Mouse (Mus musculus): ENCODE data around the gene Hdac10. TPM values are rescaled to one million over a fixed set of nuclear protein-coding genes. Genes with fewer than 3 reads are reported as not detected.

Gene Hdac10
- polyA plus RNA-seq, 1 experiment from 2014 or later = 20.3 TPM

DNA sequence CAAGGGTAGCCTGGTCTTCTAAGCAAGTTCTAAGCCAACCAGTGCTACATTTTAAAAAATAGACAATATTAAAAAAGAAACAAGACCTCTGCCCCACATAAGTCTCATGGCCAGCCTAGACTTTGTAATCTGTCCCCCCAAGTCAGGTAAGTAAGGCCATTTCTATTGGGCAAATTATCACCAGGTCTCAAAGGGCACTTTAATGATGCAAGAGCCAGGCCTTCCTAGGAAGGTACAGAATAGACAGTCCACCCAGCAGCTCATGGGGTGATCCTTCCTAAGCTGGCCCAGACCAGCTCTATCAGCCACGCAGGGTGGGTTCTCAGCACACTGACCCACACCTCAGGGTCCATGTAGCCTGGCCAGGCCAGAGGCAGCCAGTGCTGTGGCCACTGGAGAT, 44.6 kb downstream of the Hdac10 start:
- no peak for DNase-seq
- 96% methylated on average over 1 of the region's 1 CpGs for WGBS
- H3K27me3 ChIP-seq (ENCODE audit: control insufficient read depth, insufficient read depth, low read length) = no peaks in the 10 kb centered on the region
- ATAC-seq (ENCODE audit: low FRiP score, low TSS enrichment) = no peak
- no peak overlapping the region for H3K27ac ChIP-seq (replicated peaks; ENCODE audit: low read depth, low read length)
- H3K4me2 ChIP-seq (ENCODE audit: low read length) = no peak overlapping the region
- H3K9ac ChIP-seq (replicated peaks; ENCODE audit: low read length) = no peak overlapping the region
- H3K36me3 ChIP-seq (ENCODE audit: control insufficient read depth, insufficient read depth, low read length) = peaks cover 69% of the 10 kb centered on the region
- peaks cover 8% of the 10 kb centered on the region; the same call in 1 of the 2 replicates for H3K4me1 ChIP-seq (ENCODE audit: control insufficient read depth, insufficient read depth, low read length)
- no peak overlapping the region for H3K4me3 ChIP-seq (replicated peaks; ENCODE audit: low read depth, low read length)
- no peaks in the 10 kb centered on the region for H3K9me3 ChIP-seq (ENCODE audit: control insufficient read depth, low read length)

DNA sequence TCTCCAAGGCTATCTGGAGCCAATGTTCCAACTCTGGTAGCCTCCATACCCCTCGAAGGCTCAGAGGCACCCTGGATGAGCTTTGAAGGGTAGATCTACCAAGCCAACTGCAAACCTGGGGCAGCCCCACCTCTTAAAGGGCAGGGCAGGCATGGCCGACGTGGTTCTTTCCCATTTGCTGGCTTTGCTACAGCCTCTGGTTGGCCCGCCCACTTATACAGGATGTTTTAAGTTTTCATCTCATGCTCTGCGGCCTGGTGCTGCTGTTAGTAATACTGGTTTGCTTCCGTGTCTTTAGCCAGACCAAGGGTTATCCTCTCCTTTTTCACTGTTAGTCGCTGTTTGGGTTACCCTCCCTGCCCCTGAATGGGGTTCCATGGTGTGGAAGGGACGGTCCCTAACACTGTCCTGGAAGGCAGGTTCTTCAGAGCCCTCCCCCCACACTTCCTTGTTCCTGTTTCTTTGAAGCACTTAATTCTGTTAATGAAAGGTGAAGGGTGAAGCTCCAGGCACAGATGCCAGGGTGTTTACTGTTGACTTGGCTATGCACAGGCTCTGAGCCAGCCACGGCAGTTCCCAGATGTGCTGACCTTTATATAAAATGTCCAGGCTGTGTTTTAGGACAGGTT, 50.2 kb downstream of the Hdac10 start:
- H3K36me3 ChIP-seq (ENCODE audit: control insufficient read depth, insufficient read depth, low read length) = peaks cover 29% of the 10 kb centered on the region
- no peaks in the 10 kb centered on the region for H3K9me3 ChIP-seq (ENCODE audit: control insufficient read depth, low read length)
- no peak overlapping the region for H3K4me3 ChIP-seq (replicated peaks; ENCODE audit: low read depth, low read length)
- 0 out of 2 replicates have a peak overlapping the region, but pooled peaks have one; percentile 20 for H3K9ac ChIP-seq (replicated peaks; ENCODE audit: low read length)
- DNase-seq = no peak
- WGBS = 83% methylated on average over 9 of the region's 9 CpGs
- ATAC-seq (ENCODE audit: low FRiP score, low TSS enrichment) = no peak
- H3K27me3 ChIP-seq (ENCODE audit: control insufficient read depth, insufficient read depth, low read length) = no peaks in the 10 kb centered on the region
- H3K4me1 ChIP-seq (ENCODE audit: control insufficient read depth, insufficient read depth, low read length) = peaks cover 29% of the 10 kb centered on the region
- H3K27ac ChIP-seq (replicated peaks; ENCODE audit: low read depth, low read length) = no peak overlapping the region
- H3K4me2 ChIP-seq (ENCODE audit: low read length) = peak overlapping the region; percentile 93

DNA sequence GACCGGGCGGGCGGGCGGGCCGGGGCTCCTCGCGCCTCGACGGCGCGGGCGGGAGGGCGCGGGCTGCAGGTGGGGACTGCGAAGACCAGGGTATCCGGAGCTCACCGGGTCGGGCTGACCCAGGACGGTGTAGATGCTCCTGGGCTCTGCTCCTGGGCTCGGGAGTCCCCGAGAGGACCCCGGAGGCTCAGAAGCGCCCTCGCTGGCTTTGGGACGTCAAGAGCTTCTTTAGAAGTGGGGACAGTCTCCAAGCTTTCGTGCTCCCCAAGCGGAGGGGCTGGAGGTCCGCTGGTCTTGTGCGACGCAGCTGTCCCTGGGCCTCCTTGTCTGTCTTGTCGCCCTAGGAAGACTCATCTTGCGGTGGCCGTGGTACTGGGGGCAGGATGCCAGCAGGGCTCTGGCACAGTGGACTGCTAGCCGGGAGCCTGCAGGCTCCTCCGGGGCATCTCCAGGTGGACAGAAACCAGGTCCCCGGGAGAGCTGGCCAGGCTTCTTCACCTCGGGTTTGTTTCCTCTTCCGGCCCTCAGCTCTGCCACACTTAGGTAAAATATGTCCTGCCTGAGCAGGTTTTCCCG, 52.3 kb downstream of the Hdac10 start:
- DNase-seq (peak; percentile 65), ATAC-seq (ENCODE audit: low FRiP score, low TSS enrichment) (0 out of 2 replicates have a peak, but pooled peaks have one; percentile 29)
- Histone ChIP-seq H3K9ac (replicated peaks; ENCODE audit: low read length) (peak overlapping the region; percentile 85), H3K9me3 (ENCODE audit: control insufficient read depth, low read length) (no peaks in the 10 kb centered on the region), H3K27me3 (ENCODE audit: control insufficient read depth, insufficient read depth, low read length) (no peaks in the 10 kb centered on the region), H3K4me2 (ENCODE audit: low read length) (peak overlapping the region; percentile 93), H3K36me3 (ENCODE audit: control insufficient read depth, insufficient read depth, low read length) (peaks cover 8% of the 10 kb centered on the region), H3K4me1 (ENCODE audit: control insufficient read depth, insufficient read depth, low read length) (peaks cover 29% of the 10 kb centered on the region), H3K4me3 (replicated peaks; ENCODE audit: low read depth, low read length) (peak overlapping the region; percentile 80), H3K27ac (replicated peaks; ENCODE audit: low read depth, low read length) (peak overlapping the region; percentile 89)
- 2% methylated on average over 39 of the region's 39 CpGs for WGBS

DNA sequence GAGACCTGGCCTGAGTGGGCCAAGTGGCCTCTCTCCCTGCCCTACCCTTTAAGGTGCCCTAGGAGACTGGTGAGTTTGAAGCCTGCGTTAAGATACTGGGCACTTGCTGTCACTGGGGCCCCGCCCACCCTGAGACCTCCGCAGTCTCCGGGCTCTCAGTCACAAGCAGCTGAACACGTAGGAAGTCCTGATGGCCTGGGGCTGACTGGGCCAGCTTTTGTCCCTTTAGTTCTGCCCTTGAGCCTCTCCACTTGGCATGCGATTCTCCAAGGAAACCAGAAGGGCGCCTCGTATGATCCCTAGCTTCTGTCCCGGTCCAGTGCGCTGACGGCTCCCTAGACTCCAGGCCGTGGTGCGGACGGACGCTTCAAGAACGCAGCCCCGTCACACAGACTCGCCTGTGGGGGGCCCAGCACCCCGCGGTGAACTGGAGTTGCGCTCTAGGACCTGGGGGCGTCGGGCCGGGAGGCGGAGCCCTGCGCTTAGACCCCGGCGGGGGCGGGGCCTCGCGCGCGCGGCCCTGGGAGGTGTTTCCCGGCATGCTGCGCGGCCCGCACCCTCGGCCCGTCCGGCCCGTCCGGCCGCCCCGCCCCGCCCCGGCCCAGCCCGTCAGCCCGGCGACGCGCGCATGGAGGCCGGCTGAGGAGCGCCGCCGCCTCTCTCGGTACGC, 52.9 kb downstream of the Hdac10 start:
- Histone ChIP-seq H3K27me3 (ENCODE audit: control insufficient read depth, insufficient read depth, low read length) (no peaks in the 10 kb centered on the region), H3K4me3 (replicated peaks; ENCODE audit: low read depth, low read length) (peak overlapping the region; percentile 80), H3K27ac (replicated peaks; ENCODE audit: low read depth, low read length) (peak overlapping the region; percentile 89), H3K9me3 (ENCODE audit: control insufficient read depth, low read length) (no peaks in the 10 kb centered on the region), H3K4me2 (ENCODE audit: low read length) (peak overlapping the region; percentile 93), H3K4me1 (ENCODE audit: control insufficient read depth, insufficient read depth, low read length) (peaks cover 29% of the 10 kb centered on the region), H3K36me3 (ENCODE audit: control insufficient read depth, insufficient read depth, low read length) (peaks cover 5% of the 10 kb centered on the region; the same call in 1 of the 2 replicates), H3K9ac (replicated peaks; ENCODE audit: low read length) (peak overlapping the region; percentile 85)
- DNase-seq = peak; percentile 97
- peak; percentile 96 for ATAC-seq (ENCODE audit: low FRiP score, low TSS enrichment)
- under 1% methylated on average over 58 of the region's 59 CpGs for WGBS

DNA sequence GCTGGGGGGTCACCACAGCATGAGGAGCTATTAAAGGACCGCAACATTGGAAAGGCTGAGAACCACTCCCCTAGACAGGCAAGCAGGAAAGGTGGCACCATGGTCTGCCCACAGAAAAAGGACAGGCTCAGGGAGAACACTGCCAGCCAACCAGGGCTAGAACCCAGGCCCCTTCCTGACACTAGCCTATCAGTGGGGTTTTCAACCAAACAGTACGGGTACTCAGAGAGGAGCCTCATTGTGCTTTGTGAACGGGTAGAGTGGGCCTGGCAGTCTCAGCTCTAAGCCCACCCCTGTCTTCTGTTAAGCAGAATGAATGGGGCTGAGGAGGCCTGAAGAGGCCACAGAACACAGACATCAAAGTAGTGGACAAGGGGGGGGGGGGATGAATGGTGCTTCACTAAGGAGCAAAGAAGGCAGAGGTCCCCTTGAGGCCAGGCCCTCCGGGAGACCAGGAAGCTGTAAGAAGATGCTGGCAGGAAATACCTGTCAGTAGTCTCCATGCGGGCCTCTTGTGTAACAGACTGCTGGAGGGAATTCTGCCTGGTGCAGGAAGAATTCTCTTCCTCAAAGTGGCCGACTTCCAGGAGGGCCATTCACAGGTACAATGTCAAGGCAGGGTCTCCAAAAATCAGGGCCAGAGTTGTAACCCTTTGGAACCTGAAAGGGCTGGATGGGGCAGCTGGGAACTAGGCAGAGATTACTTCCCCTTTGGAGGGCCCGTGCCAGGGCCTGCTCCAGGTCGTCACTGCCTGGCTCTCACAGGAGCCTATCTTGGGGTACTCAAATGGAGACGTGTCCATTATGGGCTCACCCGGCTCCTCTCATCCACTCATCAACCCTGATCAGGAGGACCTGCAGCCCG, 53.7 kb downstream of the Hdac10 start, which contains the start of gene Trabd:
TSS of gene Trabd (plus strand) at position 512 of the 865 bp plus-strand sequence.
- Histone ChIP-seq H3K36me3 (ENCODE audit: control insufficient read depth, insufficient read depth, low read length) (peaks cover 12% of the 10 kb centered on the region; the same call in 1 of the 2 replicates), H3K27me3 (ENCODE audit: control insufficient read depth, insufficient read depth, low read length) (no peaks in the 10 kb centered on the region), H3K4me3 (replicated peaks; ENCODE audit: low read depth, low read length) (peak within 1 kb of the TSS; percentile 80), H3K9ac (replicated peaks; ENCODE audit: low read length) (peak within 1 kb of the TSS; percentile 85), H3K4me1 (ENCODE audit: control insufficient read depth, insufficient read depth, low read length) (peaks cover 29% of the 10 kb centered on the region), H3K9me3 (ENCODE audit: control insufficient read depth, low read length) (no peaks in the 10 kb centered on the region), H3K27ac (replicated peaks; ENCODE audit: low read depth, low read length) (peak within 1 kb of the TSS; percentile 89), H3K4me2 (ENCODE audit: low read length) (peak within 1 kb of the TSS; percentile 93)
- 23% methylated on average over 11 of the region's 11 CpGs for WGBS
- ATAC-seq (ENCODE audit: low FRiP score, low TSS enrichment) (no peak), DNase-seq (no peak)

DNA sequence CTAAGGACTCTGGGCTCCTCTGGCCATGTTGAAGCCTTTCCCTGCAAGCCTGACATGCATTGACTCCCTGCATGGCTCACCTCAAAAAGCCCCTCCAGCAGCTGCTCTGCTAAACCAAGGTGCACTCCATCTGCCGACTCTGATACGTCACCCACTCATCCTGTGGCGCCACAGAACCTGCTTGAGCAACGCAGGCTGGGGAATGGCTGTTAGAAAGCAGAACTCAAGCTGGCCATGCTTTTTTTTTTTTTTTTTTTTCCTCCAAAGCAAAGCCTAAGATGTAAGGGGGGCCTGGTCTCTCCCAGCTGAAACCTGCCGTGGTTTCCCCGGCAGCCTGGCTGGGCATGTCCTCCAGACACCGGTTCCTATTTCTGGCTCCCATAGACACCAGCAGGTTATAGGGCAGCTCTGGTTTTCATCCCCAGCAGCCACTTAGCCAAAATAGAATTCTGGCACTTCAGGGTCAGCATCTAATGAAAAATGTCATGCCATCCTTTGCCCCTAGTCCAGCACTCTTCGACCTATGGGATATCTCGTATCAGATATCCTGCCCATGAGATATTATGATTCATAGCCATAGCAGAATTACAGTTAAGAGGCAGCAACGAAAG, 54.4 kb downstream of the Hdac10 start:
- WGBS = 86% methylated on average over 10 of the region's 10 CpGs
- Histone ChIP-seq H3K9me3 (ENCODE audit: control insufficient read depth, low read length) (no peaks in the 10 kb centered on the region), H3K27ac (replicated peaks; ENCODE audit: low read depth, low read length) (no peak overlapping the region), H3K4me3 (replicated peaks; ENCODE audit: low read depth, low read length) (no peak overlapping the region), H3K4me2 (ENCODE audit: low read length) (no peak overlapping the region), H3K4me1 (ENCODE audit: control insufficient read depth, insufficient read depth, low read length) (peaks cover 29% of the 10 kb centered on the region), H3K9ac (replicated peaks; ENCODE audit: low read length) (no peak overlapping the region; the same call in 1 of the 2 replicates), H3K27me3 (ENCODE audit: control insufficient read depth, insufficient read depth, low read length) (no peaks in the 10 kb centered on the region), H3K36me3 (ENCODE audit: control insufficient read depth, insufficient read depth, low read length) (peaks cover 14% of the 10 kb centered on the region; the same call in 1 of the 2 replicates)
- DNase-seq (no peak), ATAC-seq (ENCODE audit: low FRiP score, low TSS enrichment) (no peak)
